Mouse (Mus musculus): ENCODE measurements around the gene Olfr1056. TPM values are rescaled to one million over a fixed set of nuclear protein-coding genes. Genes with fewer than 3 reads are reported as not detected.
"Not testable (repeated sequence)": the region's sequence is repeated elsewhere in the genome, so short reads cannot be mapped to it uniquely, and the experiment has no call there.

The Olfr1056 gene
- not detected for total RNA-seq (2021)

- no peak for DNase-seq
- intact Hi-C loops (cut with DNase I), result no loop called here
Measured at GRCm38 (mm10) chr2:86362369-86362768, at the start of gene Olfr1056. TSS of gene Olfr1056 (minus strand) at chr2:86362469.

DNA sequence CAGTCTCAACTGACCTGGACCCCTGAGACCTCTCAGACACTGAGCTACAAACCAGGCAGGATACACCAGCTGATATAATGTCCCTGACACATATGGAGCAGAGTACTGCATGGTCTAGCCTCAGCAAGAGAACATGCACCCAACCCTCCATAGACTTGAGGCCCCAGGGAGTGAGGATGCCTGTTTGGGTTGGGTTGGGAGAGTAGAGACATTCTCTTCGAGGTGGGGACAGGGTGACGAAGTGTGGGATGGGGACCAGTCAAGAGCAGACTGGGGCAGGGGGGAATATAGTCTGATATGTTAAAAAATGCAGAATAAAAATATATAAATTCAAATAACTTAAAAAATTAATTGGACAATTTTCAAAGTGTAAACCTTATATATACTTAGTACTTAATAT is 32.8 kb upstream of the Olfr1056 start:
- no peak for DNase-seq
- intact Hi-C loops (cut with DNase I), result no loop called here

- DNase-seq; intact Hi-C loops (cut with DNase I): not testable (repeated sequence)
Measured at GRCm38 (mm10) chr2:86388461-86388860, 26.2 kb upstream of the Olfr1056 start, which contains the start of gene Olfr1058. TSS of gene Olfr1058 (minus strand) at chr2:86388561.

- intact Hi-C loops (cut with DNase I), result no loop called here
- DNase-seq, result no peak
Measured at GRCm38 (mm10) chr2:86378293-86378692, 16.0 kb upstream of the Olfr1056 start, which contains the start of gene Olfr1057. TSS of gene Olfr1057 (minus strand) at chr2:86378393.

DNA sequence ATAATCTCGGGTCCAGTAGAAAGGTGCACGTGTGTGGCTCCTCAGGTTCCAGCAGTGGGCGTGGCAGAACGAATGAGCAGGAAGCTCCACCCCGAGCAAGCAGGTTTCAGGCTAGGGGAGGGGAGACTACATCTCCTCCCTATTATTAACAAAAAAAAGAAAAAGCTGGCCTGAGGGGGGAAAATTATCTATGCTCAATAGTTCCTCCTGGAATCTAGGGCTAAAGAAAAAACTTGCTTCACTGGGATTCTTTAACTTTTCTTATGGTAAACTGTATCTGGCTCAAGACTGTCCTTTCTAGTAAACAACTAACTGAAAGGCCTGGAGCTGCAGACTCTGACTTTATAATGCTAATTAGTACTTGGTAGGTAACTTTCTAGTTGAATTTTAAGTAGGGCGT is 4.1 kb upstream of the Olfr1056 start:
- intact Hi-C loops (cut with DNase I); DNase-seq: not testable (repeated sequence)

DNA sequence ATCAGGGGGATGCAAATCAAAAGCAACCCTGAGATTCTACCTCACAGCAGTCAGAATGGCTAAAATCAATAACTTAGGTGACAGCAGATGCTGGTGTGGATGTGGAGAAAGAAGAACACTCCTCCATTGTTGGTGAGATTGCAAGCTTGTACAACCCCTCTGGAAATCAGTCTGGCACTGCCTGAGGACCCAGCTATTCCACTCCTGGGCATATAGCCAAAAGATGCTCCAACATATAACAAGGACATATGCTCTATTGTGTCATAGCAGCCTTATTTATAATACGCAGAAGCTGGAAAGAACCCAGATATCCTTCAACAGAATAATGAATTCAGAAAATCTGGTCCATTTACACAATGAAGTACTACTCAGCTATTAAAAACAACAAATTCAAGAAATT is 10.5 kb downstream of the Olfr1056 start:
- DNase-seq; intact Hi-C loops (cut with DNase I): not testable (repeated sequence)

- intact Hi-C loops (cut with DNase I), result no loop called here
- DNase-seq, result no peak
Measured at GRCm38 (mm10) chr2:86350184-86350583, 12.1 kb downstream of the Olfr1056 start, which contains the start of gene Olfr1055. TSS of gene Olfr1055 (minus strand) at chr2:86350284.

DNA sequence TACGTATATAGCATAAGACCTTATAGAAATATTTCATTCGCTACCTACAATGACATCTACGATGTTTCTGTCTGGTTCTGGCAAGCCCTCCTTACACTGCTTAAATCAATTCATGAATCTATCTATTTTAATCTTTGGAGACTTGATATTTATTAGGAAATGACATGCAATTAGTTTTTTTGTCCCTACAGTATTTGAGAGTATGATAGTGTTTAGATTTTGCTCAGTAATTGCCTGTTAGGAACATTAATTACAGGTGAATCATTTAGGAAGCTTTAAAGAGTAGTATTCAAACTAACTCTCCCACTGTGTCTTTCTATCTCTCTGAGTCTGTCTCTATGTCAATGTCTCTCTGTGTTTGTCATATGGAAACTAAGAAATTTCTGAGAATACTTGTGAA is 26.9 kb downstream of the Olfr1056 start, which contains the start of gene Olfr1054:
Olfr1054 (minus strand) TSS at position 101 of the 400 bp plus-strand sequence.
- intact Hi-C loops (cut with DNase I), result no loop called here
- no peak for DNase-seq

DNA sequence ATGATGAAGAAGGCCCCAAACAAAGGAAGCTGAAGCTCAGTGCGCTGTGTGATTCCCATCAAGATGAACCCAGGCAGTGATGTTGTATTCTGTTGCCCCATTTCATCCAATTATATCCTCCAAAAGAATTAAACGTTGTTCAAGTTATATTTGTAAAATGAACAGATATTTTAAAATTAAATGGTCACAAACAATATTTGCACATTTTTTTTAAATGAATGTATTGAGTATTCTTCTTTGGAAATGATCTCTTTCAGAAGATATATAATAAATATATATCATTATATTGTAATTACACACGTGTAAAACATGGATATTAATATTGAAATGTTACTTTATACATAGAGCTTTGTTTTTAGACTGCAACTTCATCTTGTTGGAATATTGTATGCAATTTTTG is 47.1 kb downstream of the Olfr1056 start, which contains the start of gene Olfr1053:
Olfr1053 (minus strand) TSS at position 101 of the 400 bp plus-strand sequence.
- intact Hi-C loops (cut with DNase I), result no loop called here
- DNase-seq, result no peak

Other genes with a start within 250 kb of the Olfr1056 start
- not detected for gene Olfr1039, start 226.5 kb downstream of the Olfr1056 start, total RNA-seq (2021)
- gene Olfr1040, start 215.7 kb downstream of the Olfr1056 start, total RNA-seq (2021), result not detected
- not detected for gene Olfr1042, start 200.6 kb downstream of the Olfr1056 start, total RNA-seq (2021)
- not detected for gene Olfr1043, start 194.9 kb downstream of the Olfr1056 start, total RNA-seq (2021)
- gene Olfr1044, start 184.6 kb downstream of the Olfr1056 start, total RNA-seq (2021), result not detected
- not detected for gene Olfr52, start 176.8 kb downstream of the Olfr1056 start, total RNA-seq (2021)
- gene Olfr1045, start 159.5 kb downstream of the Olfr1056 start, total RNA-seq (2021), result not detected
- not detected for gene Olfr1046, start 143.2 kb downstream of the Olfr1056 start, total RNA-seq (2021)
- gene Olfr1047, start 131.1 kb downstream of the Olfr1056 start, total RNA-seq (2021), result not detected
- not detected for gene Olfr1048, start 122.2 kb downstream of the Olfr1056 start, total RNA-seq (2021)
- not detected for gene Olfr1049, start 104.1 kb downstream of the Olfr1056 start, total RNA-seq (2021)
- gene Olfr1051, start 83.4 kb downstream of the Olfr1056 start, total RNA-seq (2021), result not detected
- gene Olfr1052, start 70.0 kb downstream of the Olfr1056 start, total RNA-seq (2021), result not detected
- gene Olfr1053, start 47.2 kb downstream of the Olfr1056 start, total RNA-seq (2021), result not detected
- not detected for gene Olfr1054, start 27.0 kb downstream of the Olfr1056 start, total RNA-seq (2021)
- not detected for gene Olfr1055, start 12.2 kb downstream of the Olfr1056 start, total RNA-seq (2021)
- not detected for gene Olfr1057, start 15.9 kb upstream of the Olfr1056 start, total RNA-seq (2021)
- not detected for gene Olfr1058, start 26.1 kb upstream of the Olfr1056 start, total RNA-seq (2021)
- not detected for gene Olfr1061, start 51.6 kb upstream of the Olfr1056 start, total RNA-seq (2021)
- not detected for gene Olfr1062, start 64.3 kb upstream of the Olfr1056 start, total RNA-seq (2021)
- gene Olfr1065, start 88.1 kb upstream of the Olfr1056 start, total RNA-seq (2021), result not detected
- gene Olfr1066, start 93.8 kb upstream of the Olfr1056 start, total RNA-seq (2021), result not detected
- gene Olfr228, start 124.9 kb upstream of the Olfr1056 start, total RNA-seq (2021), result not detected
- not detected for gene Olfr1076, start 146.0 kb upstream of the Olfr1056 start, total RNA-seq (2021)
- not detected for gene Olfr1079, start 180.0 kb upstream of the Olfr1056 start, total RNA-seq (2021)
- gene Olfr1080, start 195.8 kb upstream of the Olfr1056 start, total RNA-seq (2021), result not detected
- gene Olfr1082, start 236.5 kb upstream of the Olfr1056 start, total RNA-seq (2021), result not detected

Measured in heart, postnatal 10 days (tissue).